Mouse (Mus musculus) right cerebral cortex, postnatal 4 days (tissue): ENCODE measurements around the gene Mrps35.

ENCODE experiments used
- DNase-seq: peaks from one replicate; pipeline ENCODE4 v3.0.0-alpha.2; 2022

Gene Mrps35

DNA sequence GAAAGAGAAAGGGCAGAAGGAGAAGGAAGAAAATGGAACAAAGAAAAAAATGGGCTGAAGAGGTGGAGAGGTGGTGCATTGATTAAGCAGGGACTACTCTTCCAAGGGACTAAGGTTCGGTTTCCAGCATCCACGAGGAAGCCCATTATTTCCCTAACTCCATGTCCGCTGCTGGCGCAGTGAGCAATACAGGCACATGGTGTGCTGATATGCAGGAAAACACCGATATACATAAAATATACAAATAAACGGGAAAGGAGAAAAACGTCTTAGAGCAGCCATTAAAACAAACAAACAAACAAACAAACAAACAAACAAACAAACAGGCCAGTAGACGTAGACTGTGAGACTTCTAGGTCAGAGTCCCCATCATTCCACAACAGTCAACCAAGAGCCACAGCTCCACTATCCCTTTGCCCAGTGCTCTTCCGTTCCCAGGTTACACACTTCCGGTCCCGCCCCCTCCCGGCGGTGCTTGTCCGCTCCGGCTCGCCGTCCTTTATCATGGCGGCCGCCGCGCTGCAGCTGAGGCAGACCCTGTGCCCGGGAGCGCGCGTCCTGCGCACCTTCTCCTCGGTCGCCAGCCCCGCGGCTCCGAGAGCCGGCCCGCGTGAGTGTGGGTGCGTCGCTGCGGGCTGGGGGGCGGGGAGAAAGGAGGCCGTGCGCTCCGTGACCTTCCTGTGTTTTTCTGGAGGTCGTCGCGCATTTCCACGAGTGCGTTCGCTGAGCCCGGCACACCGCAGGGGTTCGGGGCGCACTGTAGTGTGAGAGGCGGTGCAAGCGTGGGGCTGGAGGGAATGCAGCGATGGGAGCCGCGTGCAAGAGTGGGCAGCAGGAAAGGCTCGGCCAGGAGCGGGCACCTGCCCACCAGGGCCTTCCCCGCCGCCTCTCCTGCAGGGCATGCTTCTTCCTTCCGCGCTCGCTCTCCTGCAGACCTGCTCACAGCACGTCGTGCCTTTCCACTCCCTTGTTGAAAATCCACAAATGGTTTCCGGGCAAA is at the start of gene Mrps35:
Mrps35 (plus strand) TSS at position 474 of the 1,000 bp plus-strand sequence.
- DNase-seq, result peak; percentile 90

DNA sequence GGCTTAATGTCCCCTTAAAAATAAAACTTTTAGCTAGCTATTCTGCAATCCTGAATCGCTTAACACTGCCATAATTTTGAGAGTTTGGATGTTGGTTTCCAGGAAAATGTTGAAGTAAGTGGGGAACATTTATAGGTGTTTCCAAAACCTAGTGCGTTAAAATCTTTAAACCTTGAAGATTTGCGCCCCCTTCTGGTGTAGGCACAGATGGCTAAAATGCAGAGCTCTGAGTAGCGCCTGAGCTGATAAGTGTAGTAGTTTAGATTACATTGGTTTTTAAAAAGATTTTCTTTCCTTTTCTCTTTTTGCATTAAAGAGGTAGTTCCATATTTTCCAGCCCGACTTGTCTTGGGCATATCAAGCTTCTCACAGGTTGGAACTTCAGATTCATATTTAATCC is 48.3 kb upstream of the Mrps35 start:
- peak; percentile 75 for DNase-seq

DNA sequence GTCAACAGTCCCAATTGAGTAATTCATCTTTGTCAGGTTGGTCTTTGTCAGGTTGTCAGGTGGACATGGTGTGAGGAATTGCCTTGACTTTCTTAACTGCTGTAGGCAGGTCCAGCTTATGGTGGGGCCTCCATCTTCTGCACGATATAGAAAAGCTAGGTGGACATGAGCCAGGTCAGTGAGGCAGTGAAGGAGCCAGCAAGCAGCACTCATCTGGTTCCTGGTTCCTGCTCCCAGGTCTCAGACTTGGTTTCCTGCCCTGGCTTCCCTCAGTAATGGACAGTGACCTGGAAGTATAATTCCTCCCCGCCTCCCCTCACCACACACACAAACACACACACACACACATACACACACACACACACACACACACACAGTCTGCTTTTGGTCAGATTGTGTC is 47.2 kb upstream of the Mrps35 start:
- DNase-seq, result no peak

DNA sequence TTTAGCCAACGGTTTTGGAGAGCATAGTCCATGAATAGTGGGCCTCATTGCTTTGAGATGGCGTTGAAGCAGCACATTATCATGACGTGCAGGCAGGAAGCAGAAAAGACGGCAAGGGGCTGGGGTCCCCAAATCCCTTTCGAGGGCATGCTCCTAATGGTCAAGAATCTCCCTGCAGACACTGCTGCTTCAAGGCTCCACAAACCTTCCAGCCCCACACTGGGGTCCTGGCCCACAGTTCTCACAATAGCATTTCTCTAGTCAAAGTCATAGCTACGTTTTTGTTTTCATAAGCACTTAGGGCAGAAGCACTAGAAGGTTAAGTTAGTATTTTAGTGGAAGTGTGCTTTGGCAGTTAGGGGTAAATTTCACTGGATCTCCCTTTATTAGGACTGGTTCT is 46.7 kb upstream of the Mrps35 start:
- no peak for DNase-seq

DNA sequence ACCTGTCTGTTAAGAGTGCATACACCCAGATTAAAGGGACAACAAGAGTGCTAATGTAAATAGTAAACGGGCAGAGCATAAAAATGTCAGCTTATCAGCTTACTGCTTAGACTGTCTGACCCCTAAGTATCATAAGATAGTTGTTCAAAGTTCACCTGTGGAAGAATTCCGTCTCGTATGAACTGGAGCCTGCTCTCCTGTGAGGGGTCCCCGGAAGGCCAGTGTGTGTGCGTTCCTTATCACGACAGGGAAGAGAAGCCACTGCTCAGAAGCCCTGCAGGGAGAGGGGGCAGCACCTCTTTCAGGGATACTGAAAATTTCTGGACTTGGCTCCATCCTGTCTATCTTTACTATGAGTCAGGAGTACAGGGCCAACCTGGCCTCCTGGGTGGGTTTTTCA is 45.6 kb upstream of the Mrps35 start:
- no peak for DNase-seq

DNA sequence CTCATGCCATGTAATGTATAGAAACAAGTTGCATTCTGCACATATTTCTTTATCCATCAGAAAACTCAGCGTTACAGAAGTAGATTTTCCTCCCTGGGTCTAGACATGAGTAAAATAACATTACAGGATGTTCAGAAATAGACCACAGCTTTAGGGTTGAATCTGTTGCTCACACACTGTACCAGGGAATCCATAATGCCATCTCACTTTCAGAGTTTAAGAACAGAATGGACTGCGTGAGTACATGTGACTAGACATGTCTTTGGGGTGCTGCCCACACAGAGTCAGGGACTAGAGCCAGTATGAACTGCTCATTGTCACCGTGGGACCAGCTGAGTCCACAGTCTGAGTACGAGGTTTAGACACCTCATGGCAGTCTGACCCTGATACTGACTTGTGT is 43.9 kb upstream of the Mrps35 start:
- DNase-seq, result no peak

DNA sequence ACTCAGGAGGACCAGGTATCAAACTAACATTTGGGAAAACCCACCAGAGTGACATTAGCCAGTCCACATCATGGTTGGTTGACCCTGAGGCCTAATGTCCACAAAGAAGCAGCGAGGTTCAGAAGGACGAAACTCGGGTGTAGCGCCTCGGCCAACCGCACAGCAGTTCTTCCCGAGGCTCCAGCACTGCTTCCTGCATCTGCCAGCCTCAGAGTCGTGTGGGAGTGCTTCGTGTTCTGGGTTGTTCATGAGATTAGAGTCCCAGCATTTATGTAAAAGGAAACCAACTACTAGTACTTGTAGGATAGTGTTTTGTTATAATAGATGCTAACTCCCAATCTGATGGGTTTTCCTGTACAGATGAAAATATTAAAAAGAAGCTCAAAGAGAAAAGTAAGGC is 43.3 kb upstream of the Mrps35 start:
- DNase-seq, result no peak

DNA sequence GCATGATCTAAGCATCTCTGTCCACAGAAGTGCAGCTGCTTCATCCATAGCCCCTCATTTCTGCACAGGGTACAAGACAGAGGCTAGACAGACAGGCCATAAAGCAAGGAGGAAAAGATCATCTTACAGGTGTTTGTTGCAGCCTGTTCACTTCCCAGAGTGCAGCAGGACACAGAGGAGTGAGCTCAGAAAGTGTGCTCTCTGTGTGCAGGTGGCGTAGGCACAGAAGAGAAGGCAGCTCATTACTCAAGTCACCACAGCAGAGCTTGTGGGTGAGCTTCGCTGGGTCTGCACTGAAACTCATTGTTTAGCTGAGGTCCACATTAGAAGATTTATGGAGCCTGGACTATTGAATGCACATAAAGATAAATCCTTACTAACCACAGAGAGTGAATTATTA is 42.8 kb upstream of the Mrps35 start:
- DNase-seq, result no peak

DNA sequence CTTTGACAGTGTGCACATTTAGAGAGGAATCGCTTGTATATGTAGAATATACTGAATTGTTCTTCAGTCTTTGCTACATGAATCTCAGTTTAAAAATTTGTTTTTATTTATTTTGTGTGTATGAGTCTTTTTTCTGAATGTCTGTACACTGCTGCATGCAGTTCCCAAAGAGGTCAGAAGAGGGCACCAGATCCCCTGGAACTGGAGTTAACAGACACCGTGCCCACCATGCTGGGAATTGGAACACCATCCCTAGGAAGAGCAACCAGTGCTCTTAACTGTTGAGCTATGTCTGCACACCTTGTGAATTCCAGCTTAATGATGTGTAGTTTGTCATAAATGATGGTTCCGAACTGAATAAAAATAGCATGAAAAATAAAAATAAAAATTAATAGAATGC is 34.4 kb upstream of the Mrps35 start:
- peak; percentile 68 for DNase-seq

DNA sequence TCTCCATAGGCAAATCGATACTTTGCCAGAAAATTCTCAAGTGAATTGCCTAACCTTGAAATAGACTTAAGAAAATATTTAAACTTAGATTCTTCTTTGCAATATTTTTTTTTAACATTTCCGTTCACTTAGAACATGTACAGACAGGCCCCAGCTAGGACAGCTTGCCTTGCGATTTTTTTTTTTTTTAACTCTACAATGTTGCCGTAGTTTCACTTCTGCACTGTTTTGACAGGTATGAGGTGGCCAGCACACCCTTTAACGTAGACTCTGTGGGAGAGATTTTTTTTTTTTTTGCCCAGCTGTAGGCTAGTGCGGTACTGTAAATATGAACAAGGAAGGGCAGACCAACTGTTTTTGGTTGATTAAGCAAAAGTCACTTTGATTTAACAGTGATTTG is 32.2 kb upstream of the Mrps35 start:
- no peak for DNase-seq

DNA sequence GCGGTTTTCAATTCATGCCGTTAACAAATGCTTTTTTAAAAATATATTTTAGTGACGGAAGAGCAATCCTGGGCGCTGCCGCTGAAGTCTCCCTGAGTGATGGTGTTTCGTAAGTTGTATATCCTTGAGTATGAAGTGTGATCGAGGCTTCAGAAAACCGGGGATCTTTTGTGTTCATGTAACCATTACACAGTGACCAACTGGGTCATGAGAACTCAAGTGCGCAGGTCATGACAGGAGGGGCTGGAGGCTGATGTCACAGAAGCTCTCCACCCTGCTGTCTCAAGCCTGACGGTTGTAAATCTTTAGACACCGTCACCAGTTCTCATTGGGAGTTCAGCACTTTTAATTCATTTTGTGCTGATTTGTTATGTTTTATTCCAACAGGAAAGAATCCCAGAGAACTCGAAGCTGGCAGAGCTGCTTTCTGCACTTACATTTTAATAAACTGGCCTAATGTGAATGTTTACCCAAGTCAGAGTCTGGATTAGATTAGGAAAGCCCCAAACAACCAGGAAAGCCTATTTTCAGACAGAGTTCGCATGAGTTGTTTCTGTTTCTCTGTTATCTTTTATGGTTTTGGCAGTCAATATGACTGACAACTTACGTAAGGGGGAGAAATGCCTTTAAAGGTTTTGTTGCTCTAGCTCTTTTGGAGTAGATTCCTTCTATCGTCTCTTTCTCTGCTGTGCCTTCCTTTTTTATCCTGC is 31.6 kb upstream of the Mrps35 start:
- DNase-seq, result no peak

DNA sequence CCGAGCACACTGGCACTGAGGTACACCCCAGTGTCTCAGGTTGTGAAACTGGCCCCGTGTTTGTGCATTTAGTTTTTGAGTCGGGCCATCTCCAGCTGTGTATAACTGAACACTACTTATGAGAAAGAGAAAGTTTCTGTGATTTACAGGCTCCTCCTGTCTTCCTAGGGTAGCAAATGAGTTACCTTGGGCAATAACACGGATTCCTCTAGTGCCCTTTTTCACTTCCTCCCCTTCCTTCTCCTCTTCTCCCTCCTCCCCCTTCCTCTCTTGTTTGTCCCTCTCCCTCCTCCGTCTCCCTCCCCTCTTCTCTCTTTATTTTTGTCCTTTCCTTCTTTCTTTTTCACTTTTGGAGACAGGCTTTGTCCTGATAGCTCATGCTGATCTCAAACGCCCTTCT is 31.0 kb upstream of the Mrps35 start:
- DNase-seq, result no peak

DNA sequence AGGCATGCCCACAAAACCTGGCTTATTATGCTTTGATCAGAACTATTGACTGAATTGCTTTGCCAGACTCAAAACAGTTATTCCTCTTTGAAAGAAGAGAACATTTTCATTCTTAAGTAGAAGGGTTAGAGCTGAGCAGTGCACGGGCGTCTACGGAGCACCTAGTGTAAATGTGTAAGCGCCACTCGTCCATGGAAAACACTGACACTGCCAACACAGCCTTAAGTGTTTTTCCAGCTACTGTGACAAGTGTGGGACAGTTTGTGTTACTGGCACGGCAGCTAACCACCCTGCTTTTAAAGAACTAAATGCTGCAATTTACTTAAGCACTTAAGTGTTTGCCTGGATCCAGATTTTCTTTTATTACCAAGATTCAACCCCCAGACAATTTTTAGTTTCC is 30.6 kb upstream of the Mrps35 start:
- no peak for DNase-seq

DNA sequence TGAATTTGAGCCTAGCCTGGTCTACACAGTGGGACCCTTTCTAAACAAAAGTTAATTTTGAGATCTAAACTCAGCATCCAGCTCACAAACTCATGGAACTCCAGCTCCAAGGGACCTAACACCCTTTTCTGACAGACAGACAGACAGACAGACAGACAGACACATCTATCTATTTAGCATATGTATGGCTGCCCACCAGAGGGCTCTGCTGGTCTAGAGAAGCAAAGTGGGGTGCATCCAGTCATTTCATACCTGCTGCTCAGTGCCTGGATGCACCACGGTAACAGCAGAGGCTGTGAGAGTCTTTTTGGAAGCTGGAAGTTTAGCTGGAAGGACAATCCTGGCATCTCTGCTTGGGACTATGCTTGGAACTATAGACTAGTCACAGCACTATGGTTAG is 29.0 kb upstream of the Mrps35 start:
- DNase-seq, result no peak

DNA sequence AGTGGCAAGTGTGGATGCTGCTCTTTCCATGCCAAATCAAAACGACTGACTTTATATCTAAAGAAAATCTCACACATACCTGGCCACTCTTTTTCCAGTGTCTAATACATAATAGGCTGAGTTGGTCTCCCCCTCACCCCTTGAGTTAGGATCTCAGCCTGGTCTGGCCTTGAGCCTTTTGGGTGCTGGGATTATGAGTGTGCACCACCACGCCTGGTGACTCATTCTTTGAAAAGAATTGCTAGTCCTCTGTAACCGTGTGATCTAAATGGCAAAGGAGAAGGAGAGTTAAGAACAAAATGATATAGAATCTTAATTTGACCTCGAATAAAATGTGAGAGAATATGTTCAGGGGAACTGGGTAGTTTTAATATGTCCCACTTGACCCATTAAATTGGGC is 24.7 kb upstream of the Mrps35 start:
- DNase-seq, result no peak

DNA sequence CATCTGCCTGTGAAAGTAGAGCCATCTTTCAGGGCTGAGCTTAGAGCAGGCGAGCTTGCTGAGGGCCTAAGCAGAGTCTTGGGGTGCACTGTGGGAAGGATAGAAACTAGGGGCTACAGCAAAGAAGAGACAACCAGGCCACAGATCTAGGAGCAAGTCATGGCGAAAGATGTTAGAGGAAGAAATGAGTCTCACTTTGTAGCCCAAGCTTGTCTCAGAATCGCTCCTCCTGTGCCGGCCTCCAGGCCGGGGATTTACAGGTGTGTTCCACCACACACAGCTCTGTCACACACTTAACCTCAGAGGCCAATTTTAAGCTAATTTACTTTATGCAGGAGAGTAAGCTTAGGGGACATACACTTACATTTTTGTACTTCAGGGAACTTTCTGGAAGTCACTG is 24.2 kb upstream of the Mrps35 start:
- no peak for DNase-seq

DNA sequence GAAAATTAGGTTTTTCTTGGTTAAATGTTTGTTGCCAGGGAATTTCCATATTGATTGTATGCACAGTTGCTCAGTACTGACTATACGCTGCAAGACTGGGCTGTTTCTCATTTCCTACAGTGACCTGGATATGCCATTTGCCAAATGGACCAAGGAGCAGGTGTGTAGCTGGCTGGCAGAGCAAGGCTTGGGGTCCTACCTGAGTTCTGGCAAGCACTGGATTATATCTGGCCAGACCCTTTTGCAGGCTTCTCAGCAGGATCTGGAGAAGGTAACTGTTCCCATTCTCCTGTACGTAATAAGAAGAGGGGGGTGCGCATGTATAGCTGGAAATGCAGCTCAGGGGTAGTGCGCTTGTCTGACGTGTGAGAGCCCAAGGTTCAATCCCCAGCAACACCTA is 21.4 kb upstream of the Mrps35 start:
- DNase-seq, result no peak

DNA sequence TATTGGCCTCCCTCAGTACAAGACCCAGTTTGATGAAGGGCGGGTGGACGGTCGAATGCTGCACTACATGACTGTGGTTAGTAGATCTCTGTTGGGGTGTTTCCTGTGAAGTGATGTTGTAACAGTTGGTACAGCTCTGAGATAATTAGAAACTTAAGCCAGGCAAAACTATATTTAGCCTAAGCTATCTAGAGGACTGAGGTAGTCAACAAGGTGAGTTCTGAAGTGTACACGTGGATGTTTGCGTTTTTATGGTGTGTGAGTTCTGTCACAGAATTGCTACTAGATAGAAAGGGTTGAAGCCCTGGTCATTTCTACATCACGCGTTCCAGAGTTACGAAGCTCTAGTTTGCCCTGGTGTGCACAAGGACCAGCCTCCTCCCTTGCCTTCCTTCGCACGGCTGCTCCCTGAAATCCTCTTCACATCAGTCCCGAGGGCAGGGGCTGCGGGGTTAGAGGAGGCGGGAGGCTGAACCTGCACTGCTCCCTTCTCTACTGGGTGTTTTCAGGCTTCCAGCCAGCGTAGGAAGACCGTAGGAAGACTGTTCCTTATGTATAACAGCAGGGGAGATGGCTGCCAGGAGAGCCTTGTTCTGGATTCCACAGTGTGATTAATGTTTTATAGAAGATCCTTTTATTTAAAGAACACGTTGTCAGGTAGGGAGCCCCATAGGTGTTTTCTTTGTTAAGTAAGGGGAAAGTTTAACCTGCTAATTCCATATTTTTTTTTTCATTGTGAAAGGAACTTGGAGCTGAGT is 20.0 kb upstream of the Mrps35 start:
- DNase-seq, result no peak

DNA sequence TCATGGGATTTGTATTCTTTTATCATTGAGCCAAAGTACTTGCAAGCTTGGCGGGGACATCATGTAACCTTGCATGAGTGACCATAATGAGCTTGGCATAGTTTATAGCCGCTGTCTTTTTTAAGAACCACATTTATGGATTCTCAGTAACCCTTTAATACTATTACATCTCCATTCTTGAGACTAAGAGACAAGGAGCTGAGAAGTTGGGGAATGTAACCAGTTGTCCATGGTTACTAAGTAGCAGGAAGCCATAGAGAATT is 19.5 kb upstream of the Mrps35 start:
- no peak for DNase-seq

DNA sequence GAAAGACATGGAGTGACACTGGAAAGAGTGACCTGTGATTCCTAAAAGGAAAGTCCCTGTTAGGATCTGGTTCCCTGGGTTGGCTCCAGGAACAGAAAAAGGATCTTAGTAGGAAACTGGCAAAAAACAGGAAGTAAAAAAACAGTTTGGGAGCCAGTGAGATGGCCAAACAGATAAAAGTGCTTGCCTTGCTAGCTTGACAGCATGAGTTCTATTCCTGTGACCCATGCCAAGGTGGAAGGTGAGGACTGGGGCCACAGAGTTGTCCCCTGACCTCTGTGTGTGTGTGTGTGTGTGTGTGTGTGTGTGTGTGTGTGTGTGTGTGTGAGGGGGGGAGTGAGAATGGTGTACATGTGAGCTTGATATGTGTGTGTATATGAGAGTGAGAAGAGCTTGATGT is 19.0 kb upstream of the Mrps35 start:
- no peak for DNase-seq

DNA sequence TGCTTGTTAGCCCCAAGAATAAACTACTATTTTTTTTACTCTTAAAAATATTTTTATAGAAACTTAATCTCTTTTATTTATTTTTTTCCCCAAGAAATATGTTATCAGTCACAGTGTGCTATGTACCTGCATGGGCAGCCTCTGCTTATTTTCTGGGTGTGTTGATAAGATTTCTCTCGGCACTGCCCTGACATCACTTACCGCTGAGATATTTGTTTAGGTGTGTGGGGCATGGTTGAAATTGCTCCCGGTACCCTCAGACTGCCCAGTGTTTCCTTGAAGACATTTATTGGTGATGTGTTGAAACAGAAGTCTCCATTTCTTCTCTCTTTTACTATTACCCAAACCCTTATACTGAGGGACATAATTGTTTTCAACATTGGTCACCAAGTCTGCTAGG is 17.8 kb upstream of the Mrps35 start:
- DNase-seq, result no peak

DNA sequence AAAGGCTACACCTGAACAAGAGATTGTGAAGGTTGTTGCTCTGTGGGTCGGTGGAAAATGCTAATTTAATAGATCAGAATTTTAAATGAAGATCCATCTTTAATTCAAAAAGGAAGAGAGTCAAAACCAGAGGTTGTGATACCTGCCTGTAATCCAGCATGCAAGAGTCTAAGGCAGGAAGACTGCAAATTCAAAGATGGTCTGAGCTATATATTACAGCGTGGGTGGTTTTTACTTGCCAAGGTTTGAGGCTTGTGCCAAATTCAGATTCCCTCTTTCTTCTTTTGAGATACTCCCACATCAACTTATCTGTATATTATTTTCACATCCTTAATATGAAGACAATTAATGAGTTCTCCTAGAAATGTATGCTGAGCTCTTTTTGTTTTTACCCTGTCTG is 14.2 kb upstream of the Mrps35 start:
- DNase-seq, result no peak

DNA sequence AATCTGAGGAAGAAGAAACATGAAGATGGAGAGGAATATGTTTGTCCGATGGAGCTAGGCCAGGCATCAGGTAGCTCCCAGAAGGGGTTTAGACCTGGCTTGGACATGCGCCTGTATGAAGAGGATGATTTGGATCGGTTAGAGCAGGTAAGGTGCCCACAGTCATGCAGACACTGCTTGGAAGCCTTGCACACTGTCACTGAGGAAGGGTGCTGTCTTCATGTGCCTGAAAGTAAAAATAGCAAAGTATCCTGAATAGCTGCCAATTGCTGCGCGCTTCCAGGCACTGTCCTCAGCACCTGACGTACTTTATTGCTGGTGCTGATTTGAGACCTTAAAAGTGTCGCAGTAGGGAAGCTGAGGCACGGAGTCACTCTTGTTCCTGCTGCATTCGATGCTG is 13.0 kb upstream of the Mrps35 start:
- DNase-seq, result no peak
